Mouse (Mus musculus): ENCODE data around the gene Oxct2b.
"Not testable (repeated sequence)": the region's sequence is repeated elsewhere in the genome, so short reads cannot be mapped to it uniquely, and the experiment has no call there.

DNA sequence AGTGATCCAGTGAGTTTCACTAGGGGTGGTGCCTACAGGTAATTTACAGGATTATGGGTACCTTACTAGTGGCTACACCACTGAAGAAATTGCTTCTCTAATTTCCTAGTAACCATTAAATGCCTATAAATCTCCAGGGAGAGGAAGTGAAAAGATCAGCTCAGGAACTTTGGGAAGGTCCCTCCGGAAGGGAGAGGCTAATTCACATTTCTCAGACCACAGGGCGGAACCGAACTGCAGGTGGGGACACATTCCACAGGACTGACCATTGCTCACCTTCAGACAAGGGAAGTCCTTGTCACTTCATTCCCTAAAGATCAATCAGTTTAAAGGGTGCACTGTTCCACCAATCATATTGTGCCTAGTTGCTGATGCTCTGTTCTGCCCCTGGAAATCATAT lies 45.2 kb downstream of the Oxct2b start:
- not testable (repeated sequence) for TF ChIP-seq CTCF, EP300 (IDR thresholded peaks at IDR 0.05; ENCODE audit: low read depth)
